Mouse (Mus musculus) left cerebral cortex, postnatal 36 days (tissue): ENCODE results near the gene Kdm4b. TPM values are rescaled to one million over a fixed set of nuclear protein-coding genes. Genes with fewer than 3 reads are reported as not detected.

Experiments used
- DNase-seq, 2 experiments: peaks; one replicate each; pipeline ENCODE4 v3.0.0; 2021 to 2022; ENCODE audit warnings: low spot score in 2 of 2, mixed read lengths in 1 of 2
- intact Hi-C: fragments of 180-260 bp; cut with DNase I; formaldehyde crosslinking; loops from one replicate; pipeline ENCODE4 v1.15.1; 2025
- total RNA-seq, 2 experiments: library from RNA; stranded (reverse); gene quantifications; 2 replicates each; pipeline ENCODE4 v1.2.3; 2021

The Kdm4b gene
- total RNA-seq, 2 experiments from 2014 or later = 64.4 to 78.3 TPM

- intact Hi-C loops = no loop called here
- DNase-seq = no peak
These were observed 31.6 kb upstream of the Kdm4b start for GRCm38 (mm10) chr17:56294241-56294640.

GRCm38 (mm10) chr17:56296201-56296600 is 29.7 kb upstream of the Kdm4b start:
- no peak for DNase-seq
- intact Hi-C loops = no loop called here

GRCm38 (mm10) chr17:56298238-56298637 is 27.6 kb upstream of the Kdm4b start:
- intact Hi-C loops = no loop called here
- no peak for DNase-seq

- intact Hi-C loops = no loop called here
- no peak for DNase-seq
These were observed 25.7 kb upstream of the Kdm4b start, which contains the start of gene Arrdc5 for GRCm38 (mm10) chr17:56300186-56300585. Gene Arrdc5 (minus strand): TSS chr17:56300286.

- intact Hi-C loops = no loop called here
- DNase-seq = no peak
These were observed 23.4 kb upstream of the Kdm4b start for GRCm38 (mm10) chr17:56302363-56302996.

GRCm38 (mm10) chr17:56303160-56303846 is 22.6 kb upstream of the Kdm4b start, which contains the start of gene Uhrf1:
Gene Uhrf1 (plus strand): TSS chr17:56303321.
- intact Hi-C loops = no loop called here
- no peak for DNase-seq

- peak; percentile 89 to 90 for DNase-seq
- intact Hi-C loops = no loop called here
These were observed 21.8 kb upstream of the Kdm4b start for GRCm38 (mm10) chr17:56303847-56304586.

GRCm38 (mm10) chr17:56304718-56305117 is 21.1 kb upstream of the Kdm4b start:
- intact Hi-C loops = no loop called here

GRCm38 (mm10) chr17:56305156-56305555 is 20.7 kb upstream of the Kdm4b start:
- intact Hi-C loops = no loop called here
- DNase-seq = no peak

More at GRCm38 (mm10) chr17:56304718-56305117, 21.1 kb upstream of the Kdm4b start:
- no peak for DNase-seq

- no peak for DNase-seq
- intact Hi-C loops = no loop called here
These were observed 20.0 kb upstream of the Kdm4b start for GRCm38 (mm10) chr17:56305826-56306225.

GRCm38 (mm10) chr17:56308088-56308487 is 17.8 kb upstream of the Kdm4b start:
- no peak for DNase-seq
- intact Hi-C loops = no loop called here

- no peak for DNase-seq
- intact Hi-C loops = no loop called here
These were observed 16.5 kb upstream of the Kdm4b start for GRCm38 (mm10) chr17:56309191-56309945.

- DNase-seq = no peak
- intact Hi-C loops = no loop called here
These were observed 1.4 kb upstream of the Kdm4b start for GRCm38 (mm10) chr17:56324419-56324818.

- no peak for DNase-seq
- intact Hi-C loops = loop anchor here (5.0 kb wide), 1 partner anchor 49 kb away; the partner anchor contains the start of gene Ticam1
These were observed 588 bp downstream of the Kdm4b start for GRCm38 (mm10) chr17:56326153-56327147.

GRCm38 (mm10) chr17:56329267-56329666 is 3.4 kb downstream of the Kdm4b start:
- no peak for DNase-seq
- intact Hi-C loops = loop anchor here (5.0 kb wide), 1 partner anchor 52 kb away; the partner anchor contains the start of gene Ticam1

GRCm38 (mm10) chr17:56330345-56330744 is 4.5 kb downstream of the Kdm4b start:
- DNase-seq = no peak
- intact Hi-C loops = no loop called here

GRCm38 (mm10) chr17:56331256-56331655 is 5.4 kb downstream of the Kdm4b start:
- intact Hi-C loops = no loop called here
- DNase-seq = no peak

GRCm38 (mm10) chr17:56332987-56333386 is 7.1 kb downstream of the Kdm4b start:
- intact Hi-C loops = no loop called here
- no peak for DNase-seq
